Mouse (Mus musculus): Measurements from ENCODE around the gene Camk2g. TPM values are rescaled to one million over a fixed set of nuclear protein-coding genes. Genes with fewer than 3 reads are reported as not detected.

Camk2g gene
- total and polyA plus RNA-seq, 3 experiments, result 15.7 to 33.1 (median 18.5) TPM

DNA sequence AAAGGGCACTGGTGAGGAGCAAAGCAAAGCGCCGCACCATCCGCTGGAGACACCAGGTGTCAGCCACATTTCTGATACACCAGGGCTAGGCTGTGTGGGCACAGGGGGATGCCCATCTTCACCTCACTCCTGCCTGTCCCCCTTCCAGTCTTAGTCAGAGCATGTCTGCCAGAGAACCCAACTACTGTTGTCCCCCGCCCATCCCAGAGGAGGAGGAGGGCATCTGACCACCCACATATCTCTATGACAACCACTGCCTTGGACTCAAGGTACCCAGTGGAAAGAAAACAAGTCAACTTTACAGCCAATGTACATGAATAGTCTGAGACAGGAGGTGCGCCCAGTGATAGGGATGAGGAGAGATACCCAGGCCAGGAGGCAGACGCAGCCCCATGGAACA lies 2.9 kb downstream of the Camk2g start:
- dilution Hi-C loops (cut with MboI; ENCODE audit: extremely low pct_ligation_motif_present, extremely low pct_unique_long_range_greater_than_20kb, low sequenced_read_pairs) (no loop called here), in situ Hi-C loops (cut with MboI; ENCODE audit: low pct_ligation_motif_present, low pct_unique_long_range_greater_than_20kb, low sequenced_read_pairs) (loop anchor here (25.0 kb wide), 1 partner anchor 221 kb away; no protein-coding TSS in a partner anchor)
- H3K36me3 ChIP-seq (replicated peaks in 1 of 2; ENCODE audit: control insufficient read depth in 1 of 2, insufficient read depth in 1 of 2, low read length in 1 of 2), result peaks cover 36 to 65% of the 10 kb centered on the region in 2 experiments
- H3K79me2 ChIP-seq (replicated peaks; ENCODE audit: control insufficient read depth, extremely low read depth, insufficient read depth, poor library complexity, severe bottlenecking), result peaks cover 7% of the 10 kb centered on the region; the same call in 1 of the 2 replicates
- H3K4me3 ChIP-seq (replicated peaks in 1 of 3; ENCODE audit: low read depth in 2 of 3, low read length in 2 of 3, poor library complexity in 1 of 3), result no peak overlapping the region
- TF ChIP-seq SIN3A (IDR thresholded peaks at IDR 0.05; ENCODE audit: low read length) (no peak), CHD2 (IDR thresholded peaks at IDR 0.05; ENCODE audit: low read length) (no peak), EP300 (IDR thresholded peaks at IDR 0.05; ENCODE audit: low read length) (no peak), ZC3H11A (IDR thresholded peaks at IDR 0.05; ENCODE audit: low read depth, low read length) (no peak), USF2 (conservative IDR thresholded peaks at IDR 0.05; ENCODE audit: low read depth, low read length) (no peak), HCFC1 (IDR thresholded peaks at IDR 0.05; ENCODE audit: low read depth, low read length) (no peak), BHLHE40 (IDR thresholded peaks at IDR 0.05; ENCODE audit: low read depth, low read length) (no peak), E2F4 (IDR thresholded peaks at IDR 0.05; ENCODE audit: insufficient replicate concordance, low read depth, low read length) (no peak), KAT2A (IDR thresholded peaks at IDR 0.05; ENCODE audit: insufficient replicate concordance, low read length) (no peak), MXI1 (IDR thresholded peaks at IDR 0.05; ENCODE audit: low read depth, low read length) (no peak), POLR2A (IDR thresholded peaks at IDR 0.05; ENCODE audit: low read depth, low read length) (no peak), ELF1 (IDR thresholded peaks at IDR 0.05; ENCODE audit: low read depth, low read length) (no peak), POLR2AphosphoS2 (IDR thresholded peaks at IDR 0.05; ENCODE audit: low read depth, low read length) (no peak), PAX5 (IDR thresholded peaks at IDR 0.05; ENCODE audit: low read length) (no peak), ZMIZ1 (IDR thresholded peaks at IDR 0.05; ENCODE audit: low read depth, low read length) (no peak), MAX (IDR thresholded peaks at IDR 0.05; ENCODE audit: low read length) (no peak), GABPA (IDR thresholded peaks at IDR 0.05; ENCODE audit: insufficient replicate concordance, low read depth, low read length) (no peak), JUN (IDR thresholded peaks at IDR 0.05; ENCODE audit: insufficient read depth, low read depth, low read length) (no peak)
- H3K9me3 ChIP-seq (replicated peaks; ENCODE audit: low read length), result no peaks in the 10 kb centered on the region
- no peaks in the 10 kb centered on the region for H3K27me3 ChIP-seq (replicated peaks)
- H3K4me2 ChIP-seq (ENCODE audit: insufficient read depth, low read depth, poor library complexity, severe bottlenecking), result no peak overlapping the region
- no peak overlapping the region for H3K27ac ChIP-seq (ENCODE audit: insufficient read depth, low read depth)
- no peak for DNase-seq (ENCODE audit: extremely low read depth)
- H3K4me1 ChIP-seq (ENCODE audit: control insufficient read depth in 1 of 2, insufficient read depth in 2 of 2), result peaks cover 18 to 69% of the 10 kb centered on the region in 2 experiments
- no peak overlapping the region for H3K9ac ChIP-seq (ENCODE audit: insufficient read depth, low read depth)

GRCm38 (mm10) chr14:20790445-20790844 lies 3.4 kb downstream of the Camk2g start:
- H3K79me2 ChIP-seq (replicated peaks; ENCODE audit: control insufficient read depth, extremely low read depth, insufficient read depth, poor library complexity, severe bottlenecking), result peaks cover 7% of the 10 kb centered on the region; the same call in 1 of the 2 replicates
- H3K27ac ChIP-seq (ENCODE audit: insufficient read depth, low read depth), result no peak overlapping the region
- H3K9me3 ChIP-seq (replicated peaks; ENCODE audit: low read length), result no peaks in the 10 kb centered on the region
- peaks cover 40 to 71% of the 10 kb centered on the region in 2 experiments for H3K36me3 ChIP-seq (replicated peaks in 1 of 2; ENCODE audit: control insufficient read depth in 1 of 2, insufficient read depth in 1 of 2, low read length in 1 of 2)
- peaks cover 17 to 69% of the 10 kb centered on the region in 2 experiments for H3K4me1 ChIP-seq (ENCODE audit: control insufficient read depth in 1 of 2, insufficient read depth in 2 of 2)
- H3K27me3 ChIP-seq (replicated peaks), result no peaks in the 10 kb centered on the region
- in situ Hi-C loops (cut with MboI; ENCODE audit: low pct_ligation_motif_present, low pct_unique_long_range_greater_than_20kb, low sequenced_read_pairs) (loop anchor here (25.0 kb wide), 1 partner anchor 222 kb away; no protein-coding TSS in a partner anchor), dilution Hi-C loops (cut with MboI; ENCODE audit: extremely low pct_ligation_motif_present, extremely low pct_unique_long_range_greater_than_20kb, low sequenced_read_pairs) (no loop called here)
- no peak for TF ChIP-seq ZNF384 (IDR thresholded peaks at IDR 0.05; ENCODE audit: low read depth, low read length)
- TF ChIP-seq SIN3A (IDR thresholded peaks at IDR 0.05; ENCODE audit: low read length), result no peak
- no peak for TF ChIP-seq IRF4 (IDR thresholded peaks at IDR 0.05; ENCODE audit: low read depth, low read length)
- no peak for TF ChIP-seq NRF1 (IDR thresholded peaks at IDR 0.05; ENCODE audit: low read depth, low read length)
- no peak for TF ChIP-seq MAZ (IDR thresholded peaks at IDR 0.05; ENCODE audit: low read depth, low read length)
- TF ChIP-seq UBTF (IDR thresholded peaks at IDR 0.05; ENCODE audit: low read depth, low read length), result no peak
- no peak for TF ChIP-seq BHLHE40 (IDR thresholded peaks at IDR 0.05; ENCODE audit: low read depth, low read length)
- TF ChIP-seq TBP (conservative IDR thresholded peaks at IDR 0.05; ENCODE audit: low read depth, low read length), result no peak
- no peak for TF ChIP-seq MAFK (IDR thresholded peaks at IDR 0.05; ENCODE audit: insufficient replicate concordance, low read length)
- no peak for TF ChIP-seq GABPA (IDR thresholded peaks at IDR 0.05; ENCODE audit: insufficient replicate concordance, low read depth, low read length)
- no peak for TF ChIP-seq CTCF (conservative IDR thresholded peaks at IDR 0.05 in 1 of 2, IDR thresholded peaks at IDR 0.05 in 1 of 2; ENCODE audit: low read depth in 2 of 2, low read length in 2 of 2)
- TF ChIP-seq EP300 (IDR thresholded peaks at IDR 0.05; ENCODE audit: low read length), result no peak
- TF ChIP-seq ELF1 (IDR thresholded peaks at IDR 0.05; ENCODE audit: low read depth, low read length), result no peak
- TF ChIP-seq E2F4 (IDR thresholded peaks at IDR 0.05; ENCODE audit: insufficient replicate concordance, low read depth, low read length), result no peak
- no peak for TF ChIP-seq MYC (IDR thresholded peaks at IDR 0.05; ENCODE audit: low read depth, low read length)
- no peak for TF ChIP-seq CHD1 (IDR thresholded peaks at IDR 0.05; ENCODE audit: low read depth, low read length)
- no peak overlapping the region for H3K4me3 ChIP-seq (replicated peaks in 1 of 3; ENCODE audit: low read depth in 2 of 3, low read length in 2 of 3, poor library complexity in 1 of 3)
- DNase-seq (ENCODE audit: extremely low read depth), result no peak
- H3K4me2 ChIP-seq (ENCODE audit: insufficient read depth, low read depth, poor library complexity, severe bottlenecking), result no peak overlapping the region
- no peak overlapping the region for H3K9ac ChIP-seq (ENCODE audit: insufficient read depth, low read depth)
